Mouse (Mus musculus): ENCODE data around the gene Olfm3. TPM values are rescaled to one million over a fixed set of nuclear protein-coding genes. Genes with fewer than 3 reads are reported as not detected.

Olfm3 gene
- polyA plus RNA-seq, 1 experiment = not detected

DNA sequence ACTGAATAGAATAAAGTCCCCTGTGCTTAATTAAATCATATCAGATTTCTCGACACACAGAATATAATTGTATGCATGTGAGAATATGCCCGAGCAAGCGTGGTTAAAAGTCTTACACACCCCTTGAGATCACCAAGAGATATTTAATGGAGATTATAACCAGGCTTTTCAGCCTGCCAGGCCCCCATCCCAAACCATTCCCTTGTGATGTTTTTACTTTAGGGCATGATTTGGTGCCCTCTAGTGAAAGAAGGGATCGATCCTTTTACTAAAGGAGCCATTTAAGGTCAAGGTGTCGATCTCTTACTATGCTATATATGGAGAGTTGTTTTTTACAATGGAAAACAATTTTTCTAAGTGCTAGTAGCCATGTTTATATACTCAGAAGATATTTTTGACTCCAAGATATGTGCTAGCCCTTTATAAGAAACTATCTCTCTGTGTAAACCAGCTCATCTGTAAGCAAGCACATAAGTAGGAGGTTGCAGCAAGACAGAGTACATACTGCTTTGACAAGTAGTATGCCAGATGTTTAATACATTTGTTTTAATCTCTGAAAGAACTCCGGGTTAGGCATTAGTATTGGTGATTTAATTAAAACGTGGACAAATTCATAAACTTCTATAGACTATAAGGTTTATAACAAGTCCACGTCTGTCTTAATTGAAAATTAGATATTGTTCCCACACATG lies 201.1 kb downstream of the Olfm3 start:
- no peaks in the 10 kb centered on the region for H3K4me1 ChIP-seq (ENCODE audit: control insufficient read depth, insufficient read depth, low read length)
- no peak overlapping the region for H3K4me3 ChIP-seq (ENCODE audit: insufficient read depth, low read length)
- TF ChIP-seq CTCF (IDR thresholded peaks at IDR 0.05; ENCODE audit: low read depth, low read length) (no peak), POLR2A (IDR thresholded peaks at IDR 0.05; ENCODE audit: borderline replicate concordance, low read depth, low read length) (no peak)
- H3K27ac ChIP-seq (ENCODE audit: insufficient read depth, low read depth, low read length) = no peak overlapping the region

DNA sequence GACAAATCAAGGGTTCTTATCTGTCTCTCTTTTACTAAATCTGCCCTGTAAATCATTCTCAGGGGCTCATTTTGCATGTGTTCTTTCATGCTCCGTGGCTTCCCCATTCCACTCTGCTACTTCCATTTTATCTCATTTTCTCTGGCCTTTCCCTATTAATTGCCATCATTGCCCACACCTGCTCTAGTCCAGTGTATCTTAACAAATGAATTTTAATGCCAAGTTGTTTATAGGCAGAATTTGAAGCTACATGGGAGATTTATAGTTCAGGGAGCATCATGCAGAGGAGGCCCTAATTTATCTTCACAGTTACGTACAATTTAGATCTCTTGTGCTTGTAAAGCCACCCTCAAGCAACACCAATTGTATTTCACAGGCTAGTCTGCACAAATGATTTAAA lies 241.8 kb downstream of the Olfm3 start:
- H3K4me1 ChIP-seq (ENCODE audit: control insufficient read depth, insufficient read depth, low read length) = no peaks in the 10 kb centered on the region
- H3K4me3 ChIP-seq (ENCODE audit: insufficient read depth, low read length) = no peak overlapping the region
- H3K27ac ChIP-seq (ENCODE audit: insufficient read depth, low read depth, low read length) = no peak overlapping the region
- TF ChIP-seq POLR2A (IDR thresholded peaks at IDR 0.05; ENCODE audit: borderline replicate concordance, low read depth, low read length) (no peak), CTCF (IDR thresholded peaks at IDR 0.05; ENCODE audit: low read depth, low read length) (no peak)

DNA sequence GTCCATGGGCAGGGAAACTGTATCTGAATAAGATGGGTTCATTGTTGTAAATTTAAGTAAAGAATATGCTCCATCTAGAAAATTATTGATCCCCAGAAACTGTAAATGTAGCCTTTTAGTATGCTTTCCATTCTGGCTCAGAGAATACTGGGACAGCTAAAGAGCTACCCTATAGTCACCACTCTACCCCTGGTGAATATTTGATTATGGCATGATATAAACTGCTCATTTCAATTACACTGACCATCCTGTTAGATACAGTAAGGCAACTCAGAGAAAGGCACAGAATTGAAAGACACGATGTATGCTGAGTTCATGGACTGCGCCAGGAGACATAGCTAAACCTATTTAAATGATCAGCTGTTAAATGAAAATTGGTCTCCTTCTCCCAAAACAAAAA lies 242.4 kb downstream of the Olfm3 start:
- Histone ChIP-seq H3K27ac (ENCODE audit: insufficient read depth, low read depth, low read length) (no peak overlapping the region), H3K4me1 (ENCODE audit: control insufficient read depth, insufficient read depth, low read length) (no peaks in the 10 kb centered on the region), H3K4me3 (ENCODE audit: insufficient read depth, low read length) (no peak overlapping the region)
- TF ChIP-seq CTCF (IDR thresholded peaks at IDR 0.05; ENCODE audit: low read depth, low read length) = no peak
- TF ChIP-seq POLR2A (IDR thresholded peaks at IDR 0.05; ENCODE audit: borderline replicate concordance, low read depth, low read length) = no peak

DNA sequence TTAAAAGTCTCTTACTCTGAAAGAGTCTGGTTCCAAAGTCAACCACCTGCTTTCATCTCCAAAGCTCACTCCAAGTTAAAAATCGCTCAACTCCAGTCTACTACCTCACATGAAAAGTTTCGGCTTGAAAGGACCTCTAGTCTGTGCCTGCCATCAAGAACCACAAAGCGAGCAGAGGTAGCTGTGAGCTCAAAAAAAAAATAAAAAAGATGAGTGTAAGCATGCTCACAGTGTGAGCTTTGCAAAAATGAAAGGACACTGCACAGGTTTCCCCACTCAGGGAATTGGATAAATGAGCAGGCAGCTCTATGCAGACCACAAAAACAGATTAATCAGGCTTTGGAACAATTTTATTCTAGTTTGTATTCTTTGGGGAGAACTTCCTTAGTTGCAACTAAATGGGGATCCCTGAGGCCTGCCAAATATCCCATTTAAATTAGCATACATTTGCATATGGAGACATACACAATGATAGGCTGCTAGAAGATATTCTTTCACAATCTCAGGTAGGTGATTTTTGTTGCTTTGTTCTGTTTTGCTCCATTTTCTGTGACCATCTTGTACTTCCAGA lies 255.1 kb downstream of the Olfm3 start:
- TF ChIP-seq CTCF (IDR thresholded peaks at IDR 0.05; ENCODE audit: low read depth, low read length) (no peak), POLR2A (IDR thresholded peaks at IDR 0.05; ENCODE audit: borderline replicate concordance, low read depth, low read length) (no peak)
- Histone ChIP-seq H3K4me1 (ENCODE audit: control insufficient read depth, insufficient read depth, low read length) (no peaks in the 10 kb centered on the region), H3K4me3 (ENCODE audit: insufficient read depth, low read length) (no peak overlapping the region), H3K27ac (ENCODE audit: insufficient read depth, low read depth, low read length) (no peak overlapping the region)

DNA sequence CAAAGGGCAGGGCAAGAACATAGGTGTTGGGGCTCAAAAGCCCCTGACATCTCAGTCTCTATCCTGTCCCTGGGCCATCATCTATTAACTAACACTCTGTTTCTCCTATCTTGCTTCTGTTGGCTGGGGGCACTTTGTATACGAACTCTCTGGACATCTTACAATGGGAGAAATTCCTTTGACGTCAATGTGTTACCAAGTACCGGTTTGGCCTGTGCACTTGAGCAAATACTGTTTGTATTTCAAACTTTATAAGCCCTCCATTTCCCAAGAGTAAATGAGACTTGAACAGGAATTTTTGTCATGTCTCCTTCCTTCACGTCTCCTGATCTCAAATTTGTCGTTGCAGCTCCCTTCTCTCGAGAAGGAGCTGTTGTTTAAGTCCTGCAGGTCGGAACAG lies 270.7 kb downstream of the Olfm3 start:
- H3K4me1 ChIP-seq (ENCODE audit: control insufficient read depth, insufficient read depth, low read length) = no peaks in the 10 kb centered on the region
- TF ChIP-seq POLR2A (IDR thresholded peaks at IDR 0.05; ENCODE audit: borderline replicate concordance, low read depth, low read length) (no peak), CTCF (IDR thresholded peaks at IDR 0.05; ENCODE audit: low read depth, low read length) (no peak)
- no peak overlapping the region for H3K27ac ChIP-seq (ENCODE audit: insufficient read depth, low read depth, low read length)
- no peak overlapping the region for H3K4me3 ChIP-seq (ENCODE audit: insufficient read depth, low read length)

Data from bone marrow macrophage, adult 2 months (primary cell).